Mouse (Mus musculus) hindbrain, embryonic 13.5 days (tissue): ENCODE data around the gene Zbtb25. TPM values are rescaled to one million over a fixed set of nuclear protein-coding genes. Genes with fewer than 3 reads are reported as not detected.

Experiments used
- ATAC-seq: fragments of 200-750 bp; cut with Nextera tagmentation; 2 replicates; pipeline ENCODE4 v1.8.0; 2017; ENCODE audit warnings: moderate TSS enrichment; ENCODE audit not compliant: low FRiP score
- H3K27ac ChIP-seq: fragments of 300-500 bp; sonication (generic); 2 replicates; pipeline ENCODE4 v1.5.1; 2015; ENCODE audit warnings: inconsistent platforms, mild to moderate bottlenecking, moderate library complexity
- H3K27me3 ChIP-seq: fragments of 300-500 bp; sonication (generic); 2 replicates; pipeline ENCODE4 v1.6.1; 2015; ENCODE audit warnings: mild to moderate bottlenecking, inconsistent platforms
- H3K36me3 ChIP-seq: fragments of 300-500 bp; sonication (generic); 2 replicates; pipeline ENCODE4 v1.6.1; 2015; ENCODE audit warnings: mild to moderate bottlenecking, inconsistent platforms
- H3K4me1 ChIP-seq: fragments of 300-500 bp; sonication (generic); replicated peaks from 2 replicates; pipeline ENCODE4 v1.6.1; 2015; ENCODE audit warnings: inconsistent platforms
- H3K4me2 ChIP-seq: fragments of 300-500 bp; sonication (generic); 2 replicates; pipeline ENCODE4 v1.6.1; 2015; ENCODE audit warnings: inconsistent platforms, mild to moderate bottlenecking, moderate library complexity
- H3K4me3 ChIP-seq: fragments of 300-500 bp; sonication (generic); 2 replicates; pipeline ENCODE4 v1.5.1; 2015; ENCODE audit warnings: mild to moderate bottlenecking, inconsistent platforms
- H3K9ac ChIP-seq: fragments of 300-500 bp; sonication (generic); 2 replicates; pipeline ENCODE4 v1.6.1; 2015; ENCODE audit warnings: mild to moderate bottlenecking, inconsistent platforms
- H3K9me3 ChIP-seq: fragments of 300-500 bp; sonication (generic); 2 replicates; pipeline ENCODE4 v1.6.1; 2016; ENCODE audit warnings: inconsistent platforms
- WGBS: fragments of 180-500 bp; shearing (Covaris S2); methylation state at CpG from one replicate; pipeline ENCODE4 v1.1.7; 2015; 5-methylcytosine and 5-hydroxymethylcytosine counted together
- polyA plus RNA-seq: library from polyadenylated mRNA; unstranded; fragments of >200 nt; fragmentation: Nextera tagmentation; extraction: Ambion mirVana; gene quantifications from 2 replicates; pipeline ENCODE4 v1.2.1, GENCODE M21; 2015

Zbtb25 gene
- polyA plus RNA-seq, 1 experiment from 2014 or later = 14.9 TPM

- no peak for ATAC-seq
- Histone ChIP-seq H3K27ac (no peak overlapping the region), H3K4me3 (no peak overlapping the region)
These were observed 69.0 kb downstream of the Zbtb25 start for GRCm38 (mm10) chr12:76300367-76300766.

GRCm38 (mm10) chr12:76299361-76299906 lies 70.0 kb downstream of the Zbtb25 start:
- Histone ChIP-seq H3K4me1 (no peaks in the 10 kb centered on the region; the same call in 1 of the 2 replicates), H3K27me3 (no peaks in the 10 kb centered on the region), H3K4me2 (no peak overlapping the region), H3K4me3 (no peak overlapping the region), H3K9ac (no peak overlapping the region), H3K27ac (no peak overlapping the region), H3K36me3 (peaks cover 48% of the 10 kb centered on the region), H3K9me3 (no peaks in the 10 kb centered on the region)
- 96% methylated on average over 9 of the region's 9 CpGs for WGBS
- no peak for ATAC-seq

More at GRCm38 (mm10) chr12:76300367-76300766, 69.0 kb downstream of the Zbtb25 start:
- WGBS = 91% methylated on average over 10 of the region's 10 CpGs
- H3K4me2 ChIP-seq = no peak overlapping the region
- H3K36me3 ChIP-seq = peaks cover 46% of the 10 kb centered on the region
- no peaks in the 10 kb centered on the region; the same call in 1 of the 2 replicates for H3K4me1 ChIP-seq
- H3K27me3 ChIP-seq = no peaks in the 10 kb centered on the region
- H3K9me3 ChIP-seq = no peaks in the 10 kb centered on the region
- H3K9ac ChIP-seq = no peak overlapping the region

- Histone ChIP-seq H3K36me3 (peaks cover 45% of the 10 kb centered on the region), H3K27ac (no peak overlapping the region), H3K9me3 (no peaks in the 10 kb centered on the region), H3K9ac (no peak overlapping the region), H3K27me3 (no peaks in the 10 kb centered on the region), H3K4me3 (no peak overlapping the region), H3K4me2 (no peak overlapping the region), H3K4me1 (no peaks in the 10 kb centered on the region)
- WGBS = 70% methylated on average over 5 of the region's 5 CpGs
- no peak for ATAC-seq
These were observed 71.6 kb downstream of the Zbtb25 start for GRCm38 (mm10) chr12:76297830-76298229.

Other genes with a start within 250 kb of the Zbtb25 start
- gene Esr2, start 192.3 kb downstream of the Zbtb25 start, polyA plus RNA-seq = 0.28 and 0.38 TPM in 2 replicates
- gene Tex21, start 122.9 kb downstream of the Zbtb25 start, polyA plus RNA-seq = 0.08 TPM in 1 of 2 replicates, not detected in the other
- 26.3 and 27.1 TPM in 2 replicates for gene Mthfd1, start 114.3 kb downstream of the Zbtb25 start, polyA plus RNA-seq
- 7.4 and 7.9 TPM in 2 replicates for gene Akap5, start 44.7 kb downstream of the Zbtb25 start, polyA plus RNA-seq
- gene Zbtb1, start 664 bp upstream of the Zbtb25 start, polyA plus RNA-seq = 4.3 and 4.4 TPM in 2 replicates
- 7.1 and 8.3 TPM in 2 replicates for gene Hspa2, start 34.6 kb upstream of the Zbtb25 start, polyA plus RNA-seq
- gene Ppp1r36, start 47.9 kb upstream of the Zbtb25 start, polyA plus RNA-seq = 0.84 and 2.2 TPM in 2 replicates
- gene Plekhg3, start 161.3 kb upstream of the Zbtb25 start, polyA plus RNA-seq = 1.6 and 2.1 TPM in 2 replicates